Mouse (Mus musculus): Measurements from ENCODE around the gene Ttc23l.

DNA sequence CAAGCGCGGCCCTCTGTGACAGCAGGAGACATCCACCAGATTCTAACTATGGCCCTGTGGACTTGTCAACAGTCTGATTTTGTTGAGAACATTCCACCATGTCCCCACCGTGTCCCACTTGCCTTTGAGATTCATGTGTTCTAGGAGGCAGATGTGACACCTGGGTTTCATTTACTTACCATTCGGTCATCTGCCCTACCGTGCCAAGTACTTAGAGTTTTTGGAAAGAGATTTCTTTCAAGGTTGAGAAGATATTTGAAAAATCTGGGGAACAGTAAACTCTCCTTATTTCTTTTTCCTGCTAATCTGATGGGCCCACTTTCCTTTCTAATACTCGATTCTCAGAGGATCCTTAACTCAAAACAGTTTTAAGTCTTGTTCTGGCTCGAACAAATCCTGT lies 22.5 kb downstream of the Ttc23l start:
- TF ChIP-seq CTCF (IDR thresholded peaks at IDR 0.05; ENCODE audit: low read depth), result no peak
- TF ChIP-seq EP300 (IDR thresholded peaks at IDR 0.05; ENCODE audit: low read depth), result no peak
